Mouse (Mus musculus): ENCODE measurements around the gene Bod1l. TPM values are rescaled to one million over a fixed set of nuclear protein-coding genes. Genes with fewer than 3 reads are reported as not detected.

Bod1l gene
- total and polyA plus RNA-seq, 2 experiments from 2014 or later: 4.5 to 11.6 TPM

DNA sequence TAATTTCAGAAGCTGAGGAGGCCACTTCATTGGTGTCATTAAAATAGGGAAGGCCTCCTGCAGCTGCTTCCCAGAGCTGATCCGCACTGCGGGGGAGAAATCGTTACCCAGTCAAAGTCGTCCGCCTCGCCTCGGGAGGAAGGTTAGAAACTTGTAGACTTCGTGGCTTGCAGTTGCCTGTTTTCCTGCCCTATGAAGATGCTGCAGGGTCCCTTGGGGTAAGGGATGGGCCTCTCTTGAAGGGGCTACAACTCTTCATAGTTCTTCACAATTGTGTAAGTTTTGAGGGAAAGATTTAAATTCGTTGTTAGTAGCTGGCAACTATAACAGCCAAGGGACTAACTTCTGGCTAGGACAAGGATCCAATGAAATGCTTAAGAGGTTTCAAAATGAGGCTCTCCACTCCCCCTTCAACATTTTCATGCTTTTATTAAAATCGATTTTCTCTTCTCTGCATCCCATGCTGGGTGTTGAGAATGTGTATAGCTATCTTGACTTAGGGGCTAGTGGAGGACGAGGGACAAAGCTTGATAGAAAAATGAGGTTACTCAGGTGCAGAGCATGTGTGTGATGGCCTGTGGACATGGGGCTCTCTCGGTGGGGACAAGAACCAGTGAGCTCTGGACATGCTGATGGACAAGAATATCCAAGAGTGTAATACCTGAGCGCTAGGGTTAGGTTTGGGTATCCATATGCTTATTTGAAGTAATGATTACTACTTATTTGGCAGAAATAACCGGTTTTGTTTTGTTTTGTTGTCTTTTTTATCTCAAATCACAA is 78.3 kb downstream of the Bod1l start:
- H3K9ac ChIP-seq (replicated peaks; ENCODE audit: low read depth, low read length): no peak overlapping the region
- H3K27me3 ChIP-seq (ENCODE audit: control insufficient read depth, insufficient read depth, low read length): peaks cover 79% of the 10 kb centered on the region
- TF ChIP-seq EP300 (IDR thresholded peaks at IDR 0.05; ENCODE audit: low read depth): no peak
- no peak for DNase-seq (ENCODE audit: low spot score)
- H3K4me2 ChIP-seq (ENCODE audit: low read depth, low read length): no peak overlapping the region
- no peaks in the 10 kb centered on the region for H3K4me1 ChIP-seq (ENCODE audit: control insufficient read depth, insufficient read depth)
- 4% methylated on average over 14 of the region's 14 CpGs for WGBS
- H3K27ac ChIP-seq (ENCODE audit: low read depth): no peak overlapping the region
- no peaks in the 10 kb centered on the region for H3K9me3 ChIP-seq (replicated peaks; ENCODE audit: control insufficient read depth, low read length)
- no peaks in the 10 kb centered on the region for H3K36me3 ChIP-seq (replicated peaks; ENCODE audit: control insufficient read depth, insufficient read depth, low read length)
- H3K4me3 ChIP-seq (ENCODE audit: low read depth, low read length): no peak overlapping the region
- no peak for ATAC-seq (ENCODE audit: insufficient read depth, low read depth)

GRCm38 (mm10) chr5:41763731-41764721 is 80.1 kb downstream of the Bod1l start, which contains the start of gene Nkx3-2:
TSS of gene Nkx3-2 (minus strand) at chr5:41764501.
- DNase-seq (ENCODE audit: low spot score) (no peak), ATAC-seq (ENCODE audit: insufficient read depth, low read depth) (peak; percentile 23; the same call in 1 of the 2 replicates)
- TF ChIP-seq CTCF (IDR thresholded peaks at IDR 0.05; ENCODE audit: low read depth) (no peak), EP300 (IDR thresholded peaks at IDR 0.05; ENCODE audit: low read depth) (no peak)
- Histone ChIP-seq H3K27ac (ENCODE audit: low read depth) (no peak within 1 kb of the TSS), H3K9me3 (replicated peaks; ENCODE audit: control insufficient read depth, low read length) (no peaks in the 10 kb centered on the region), H3K27me3 (ENCODE audit: control insufficient read depth, insufficient read depth, low read length) (peaks cover 88% of the 10 kb centered on the region), H3K36me3 (replicated peaks; ENCODE audit: control insufficient read depth, insufficient read depth, low read length) (no peaks in the 10 kb centered on the region), H3K4me3 (ENCODE audit: low read depth, low read length) (peak within 1 kb of the TSS; percentile 37), H3K4me2 (ENCODE audit: low read depth, low read length) (peak within 1 kb of the TSS; percentile 55), H3K9ac (replicated peaks; ENCODE audit: low read depth, low read length) (no peak within 1 kb of the TSS), H3K4me1 (ENCODE audit: control insufficient read depth, insufficient read depth) (no peaks in the 10 kb centered on the region)
- WGBS: under 1% methylated on average over 75 of the region's 79 CpGs

- no peak for TF ChIP-seq EP300 (IDR thresholded peaks at IDR 0.05; ENCODE audit: low read depth)
- TF ChIP-seq CTCF (IDR thresholded peaks at IDR 0.05; ENCODE audit: low read depth): no peak
- Histone ChIP-seq H3K27me3 (ENCODE audit: control insufficient read depth, insufficient read depth, low read length) (peaks cover 97% of the 10 kb centered on the region), H3K4me3 (ENCODE audit: low read depth, low read length) (peak overlapping the region; percentile 37), H3K36me3 (replicated peaks; ENCODE audit: control insufficient read depth, insufficient read depth, low read length) (no peaks in the 10 kb centered on the region), H3K9ac (replicated peaks; ENCODE audit: low read depth, low read length) (no peak overlapping the region), H3K27ac (ENCODE audit: low read depth) (no peak overlapping the region), H3K4me1 (ENCODE audit: control insufficient read depth, insufficient read depth) (no peaks in the 10 kb centered on the region), H3K4me2 (ENCODE audit: low read depth, low read length) (peak overlapping the region; percentile 55), H3K9me3 (replicated peaks; ENCODE audit: control insufficient read depth, low read length) (no peaks in the 10 kb centered on the region)
- 2% methylated on average over 41 of the region's 41 CpGs for WGBS
- DNase-seq (ENCODE audit: low spot score): no peak
- no peak for ATAC-seq (ENCODE audit: insufficient read depth, low read depth)
Observed at GRCm38 (mm10) chr5:41762947-41763730, 81.0 kb downstream of the Bod1l start.

DNA sequence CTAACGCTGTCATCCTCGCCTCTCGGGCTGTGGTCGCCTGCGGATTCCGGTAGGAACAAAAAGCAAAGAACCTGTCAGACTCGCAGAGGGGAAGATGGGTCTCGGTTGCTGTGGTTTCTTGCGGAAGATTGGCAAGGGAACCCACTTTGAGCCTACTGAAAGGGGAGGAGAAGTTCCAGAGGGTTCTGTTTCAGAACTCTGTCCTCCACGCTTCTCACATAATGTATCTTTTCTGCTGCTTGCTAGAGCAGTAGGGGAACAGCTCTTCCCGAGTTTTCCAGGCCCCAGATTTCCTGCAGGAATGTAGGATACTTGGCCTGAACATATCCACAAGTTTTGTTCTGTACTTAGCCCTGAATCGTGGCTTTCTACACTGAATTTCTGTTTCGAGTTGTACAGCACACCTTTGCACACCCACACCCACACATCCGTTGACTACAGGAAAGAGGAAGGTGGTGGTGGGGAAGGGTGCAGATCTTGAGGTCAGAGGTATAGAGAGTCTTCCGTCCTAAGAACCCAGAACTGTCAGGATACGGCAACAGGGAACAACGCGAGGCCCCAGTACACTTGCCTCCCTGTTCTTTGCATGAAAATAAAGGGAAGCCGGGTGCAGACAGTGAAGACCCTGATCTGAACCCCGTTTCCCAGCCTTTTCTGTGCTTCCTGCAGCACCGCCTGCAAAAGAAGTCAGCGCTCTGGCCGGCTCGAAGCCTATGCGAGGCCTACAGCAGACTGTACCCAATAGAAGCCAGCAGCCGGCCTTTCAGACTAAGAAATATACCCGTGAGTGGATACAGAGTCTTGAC is 81.8 kb downstream of the Bod1l start:
- Histone ChIP-seq H3K4me1 (ENCODE audit: control insufficient read depth, insufficient read depth) (no peaks in the 10 kb centered on the region), H3K27me3 (ENCODE audit: control insufficient read depth, insufficient read depth, low read length) (peaks cover 97% of the 10 kb centered on the region), H3K9me3 (replicated peaks; ENCODE audit: control insufficient read depth, low read length) (no peaks in the 10 kb centered on the region), H3K9ac (replicated peaks; ENCODE audit: low read depth, low read length) (no peak overlapping the region), H3K36me3 (replicated peaks; ENCODE audit: control insufficient read depth, insufficient read depth, low read length) (no peaks in the 10 kb centered on the region), H3K4me3 (ENCODE audit: low read depth, low read length) (peak overlapping the region; percentile 22), H3K27ac (ENCODE audit: low read depth) (no peak overlapping the region), H3K4me2 (ENCODE audit: low read depth, low read length) (no peak overlapping the region)
- no peak for TF ChIP-seq CTCF (IDR thresholded peaks at IDR 0.05; ENCODE audit: low read depth)
- no peak for TF ChIP-seq EP300 (IDR thresholded peaks at IDR 0.05; ENCODE audit: low read depth)
- ATAC-seq (ENCODE audit: insufficient read depth, low read depth): no peak
- 6% methylated on average over 27 of the region's 27 CpGs for WGBS
- no peak for DNase-seq (ENCODE audit: low spot score)
